Mouse (Mus musculus): Measurements from ENCODE around the gene Rad23b.

GRCm38 (mm10) chr4:55370127-55370526 lies 20.3 kb downstream of the Rad23b start:
- TF ChIP-seq CTCF (IDR thresholded peaks at IDR 0.05; ENCODE audit: control insufficient read depth, insufficient read depth, insufficient replicate concordance, low read depth, low read length) (no peak), POLR2A (IDR thresholded peaks at IDR 0.05; ENCODE audit: control insufficient read depth, low read depth, low read length) (no peak)

Data from testis, adult 2 months (tissue).